Mouse (Mus musculus) C2C12 (cell line): ENCODE results near the gene Gypa. TPM values are rescaled to one million over a fixed set of nuclear protein-coding genes. Genes with fewer than 3 reads are reported as not detected.

ENCODE experiments used
- H3K27me3 ChIP-seq: one replicate; pipeline ENCODE4 v1.6.1; 2011; ENCODE audit not compliant: control insufficient read depth, insufficient read depth, insufficient read length
- H3K36me3 ChIP-seq: one replicate; pipeline ENCODE4 v1.6.1; 2011; ENCODE audit not compliant: control insufficient read depth, insufficient read depth
- H3K4me3 ChIP-seq: one replicate; pipeline ENCODE4 v1.5.1; 2011; ENCODE audit warnings: mild to moderate bottlenecking, control low read depth; ENCODE audit not compliant: poor library complexity, insufficient read depth, severe bottlenecking
- H3K79me2 ChIP-seq: one replicate; pipeline ENCODE4 v1.6.1; 2011; ENCODE audit not compliant: control insufficient read depth, insufficient read depth
- H3K79me3 ChIP-seq: one replicate; pipeline ENCODE4 v1.6.1; 2011; ENCODE audit warnings: low read depth, control low read depth
- H3ac ChIP-seq: one replicate; pipeline ENCODE3; 2011; ENCODE audit warnings: low read depth; ENCODE audit not compliant: control insufficient read depth, insufficient read length
- CEBPB ChIP-seq: IDR thresholded peaks from one replicate; pipeline ENCODE4 v1.6.1; 2011; ENCODE audit warnings: low read depth, mild to moderate bottlenecking, control low read depth, moderate library complexity
- CTCF ChIP-seq: IDR thresholded peaks from one replicate; pipeline ENCODE4 v1.5.1; 2011; ENCODE audit not compliant: control insufficient read depth, insufficient read depth, insufficient read length
- FOSL1 ChIP-seq: IDR thresholded peaks from one replicate; pipeline ENCODE4 v1.8.0; 2011; ENCODE audit warnings: mild to moderate bottlenecking, low read length; ENCODE audit not compliant: poor library complexity, insufficient read depth, severe bottlenecking
- MAX ChIP-seq: IDR thresholded peaks from one replicate; pipeline ENCODE4 v1.6.1; 2011; ENCODE audit warnings: mild to moderate bottlenecking, control low read depth
- MYOD1 ChIP-seq: IDR thresholded peaks from one replicate; pipeline ENCODE4 v1.6.1; 2011; ENCODE audit warnings: low read depth; ENCODE audit not compliant: control insufficient read depth, insufficient read length
- MYOG ChIP-seq: IDR thresholded peaks from one replicate; pipeline ENCODE4 v1.6.1; 2011; ENCODE audit not compliant: control insufficient read depth, insufficient read length; ENCODE audit errors: extremely low read depth
- USF1 ChIP-seq: IDR thresholded peaks from one replicate; pipeline ENCODE4 v1.6.1; 2011; ENCODE audit warnings: low read depth, mild to moderate bottlenecking, control low read depth, moderate library complexity
- polyA plus RNA-seq: library from polyadenylated mRNA; unstranded; fragments of >200 nt; fragmentation: generic; extraction: Trizol; gene quantifications from one replicate; pipeline ENCODE4 v1.2.1, GENCODE M21; 2012; ENCODE audit warnings: missing spikeins

Gene Gypa
- polyA plus RNA-seq, 1 experiment = not detected

DNA sequence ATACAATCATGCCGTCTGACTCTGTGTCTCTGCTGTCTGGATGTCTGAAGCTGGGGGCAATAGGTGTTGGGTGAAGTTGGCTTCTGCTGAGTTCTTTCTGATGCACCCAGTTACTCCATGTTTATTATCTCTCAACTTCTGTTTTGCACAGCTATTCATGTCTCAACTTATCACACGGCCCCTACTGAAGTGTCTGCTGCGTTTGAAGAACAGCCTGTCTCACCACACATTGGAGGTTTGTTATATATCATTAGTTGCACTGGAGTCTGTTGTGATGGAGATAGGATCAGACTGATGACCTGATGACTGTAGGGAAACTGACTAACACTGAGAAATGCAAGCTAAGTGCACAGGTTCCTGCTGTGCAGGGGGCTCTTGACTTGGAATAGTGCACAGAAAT is 7.2 kb downstream of the Gypa start:
- Histone ChIP-seq H3K4me3 (no peak overlapping the region), H3K79me2 (no peaks in the 10 kb centered on the region), H3K36me3 (no peaks in the 10 kb centered on the region), H3K79me3 (no peaks in the 10 kb centered on the region), H3ac (no peak overlapping the region), H3K27me3 (no peaks in the 10 kb centered on the region)
- no peak for TF ChIP-seq MYOG
- no peak for TF ChIP-seq CEBPB
- TF ChIP-seq CTCF = no peak
- TF ChIP-seq USF1 = no peak
- TF ChIP-seq MAX = no peak
- TF ChIP-seq FOSL1 = no peak
- no peak for TF ChIP-seq MYOD1

DNA sequence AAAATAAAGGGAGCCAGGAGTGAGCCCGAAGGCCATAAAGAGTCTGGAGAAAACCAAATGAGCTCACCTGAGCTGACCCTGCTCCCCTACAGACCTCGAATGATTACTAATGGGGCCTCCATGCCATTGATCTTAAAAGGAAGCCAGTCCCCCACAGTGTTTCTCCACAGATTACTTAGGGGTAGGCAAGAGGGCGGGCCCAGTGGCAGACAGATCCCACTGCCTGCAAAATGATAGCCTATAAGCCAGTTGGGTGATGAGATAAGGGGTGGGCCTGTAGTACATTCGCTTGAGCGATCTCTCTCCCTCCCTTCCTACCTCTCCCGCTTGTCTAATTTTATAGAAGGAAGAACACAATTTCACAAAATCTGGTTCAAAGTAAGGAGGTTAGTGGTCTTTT is 7.7 kb downstream of the Gypa start:
- no peak overlapping the region for H3ac ChIP-seq
- no peaks in the 10 kb centered on the region for H3K79me2 ChIP-seq
- no peak for TF ChIP-seq CEBPB
- no peak for TF ChIP-seq CTCF
- TF ChIP-seq MYOG = no peak
- TF ChIP-seq MYOD1 = no peak
- TF ChIP-seq USF1 = no peak
- TF ChIP-seq FOSL1 = no peak
- TF ChIP-seq MAX = no peak
- no peaks in the 10 kb centered on the region for H3K27me3 ChIP-seq
- no peak overlapping the region for H3K4me3 ChIP-seq
- no peaks in the 10 kb centered on the region for H3K79me3 ChIP-seq
- no peaks in the 10 kb centered on the region for H3K36me3 ChIP-seq

DNA sequence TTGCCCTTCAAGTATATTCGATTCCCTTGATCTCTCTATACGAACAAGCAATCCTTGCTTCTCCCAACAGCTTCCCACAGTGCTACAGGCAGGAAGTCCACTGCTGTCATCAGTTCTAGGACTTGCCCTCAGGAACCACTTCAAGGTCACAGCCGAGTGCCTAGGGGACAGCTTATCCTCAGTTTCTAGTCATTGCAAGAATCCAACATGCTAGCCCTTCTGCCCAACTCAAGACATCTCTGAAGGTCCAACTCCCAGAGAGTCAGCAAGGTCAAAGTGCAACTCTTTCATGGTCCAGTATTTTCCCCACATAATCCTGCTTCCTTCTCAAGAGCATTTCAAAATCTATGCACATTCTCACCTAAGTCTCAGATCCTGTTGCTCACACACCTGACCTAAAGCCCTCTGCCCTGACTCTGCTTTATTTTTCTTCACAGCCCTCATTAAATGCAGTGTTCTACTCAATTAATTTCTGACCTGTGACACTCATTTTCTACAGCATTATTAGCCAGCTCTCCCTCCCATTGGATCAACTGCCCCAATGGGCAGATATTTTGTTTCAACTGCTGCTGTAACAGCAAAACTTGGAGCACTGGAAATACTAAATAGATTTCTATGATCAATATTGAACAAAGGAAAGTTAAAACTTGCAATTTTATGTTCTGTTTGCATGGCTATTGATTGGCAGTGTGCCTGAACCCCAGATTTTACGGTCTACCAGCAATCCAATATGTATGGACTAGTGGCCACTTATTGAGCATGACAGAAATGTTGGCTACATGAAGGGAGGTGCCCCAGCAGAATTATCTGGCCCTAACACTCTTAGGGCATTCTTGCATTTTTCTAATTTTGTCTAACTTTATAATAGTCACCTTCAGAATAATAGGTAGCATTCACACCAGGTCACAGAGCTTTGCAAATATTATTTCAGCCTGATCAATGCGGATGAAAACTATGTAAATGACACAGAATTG is 33.1 kb downstream of the Gypa start:
- Histone ChIP-seq H3ac (no peak overlapping the region), H3K4me3 (no peak overlapping the region), H3K79me2 (no peaks in the 10 kb centered on the region), H3K36me3 (no peaks in the 10 kb centered on the region), H3K79me3 (no peaks in the 10 kb centered on the region), H3K27me3 (no peaks in the 10 kb centered on the region)
- TF ChIP-seq MYOD1 = no peak
- TF ChIP-seq CEBPB = no peak
- no peak for TF ChIP-seq USF1
- no peak for TF ChIP-seq MAX
- TF ChIP-seq FOSL1 = no peak
- no peak for TF ChIP-seq CTCF
- TF ChIP-seq MYOG = no peak

DNA sequence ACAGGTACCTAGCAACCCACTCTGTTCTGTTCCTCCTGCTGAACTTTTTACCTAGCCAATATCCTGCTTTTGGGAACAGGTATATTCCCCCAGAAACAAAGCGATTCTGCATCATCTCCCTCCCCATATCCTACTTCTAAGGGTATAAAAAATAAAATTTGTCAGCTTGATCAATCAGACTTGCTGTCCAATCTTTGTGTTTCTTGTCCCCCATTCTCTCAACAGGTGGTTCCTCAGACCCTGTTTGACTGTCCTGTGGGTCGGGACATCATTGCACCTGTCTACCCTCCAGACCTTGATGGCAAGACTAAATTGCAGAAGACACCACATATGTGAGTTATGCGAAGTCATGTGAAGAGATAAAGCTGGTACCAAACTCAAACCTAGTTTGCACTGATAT is 48.3 kb downstream of the Gypa start:
- Histone ChIP-seq H3K79me2 (no peaks in the 10 kb centered on the region), H3K36me3 (no peaks in the 10 kb centered on the region), H3K27me3 (no peaks in the 10 kb centered on the region), H3ac (no peak overlapping the region), H3K79me3 (no peaks in the 10 kb centered on the region), H3K4me3 (no peak overlapping the region)
- TF ChIP-seq CTCF = no peak
- TF ChIP-seq MYOD1 = no peak
- TF ChIP-seq MYOG = no peak
- no peak for TF ChIP-seq MAX
- TF ChIP-seq USF1 = no peak
- no peak for TF ChIP-seq FOSL1
- no peak for TF ChIP-seq CEBPB

DNA sequence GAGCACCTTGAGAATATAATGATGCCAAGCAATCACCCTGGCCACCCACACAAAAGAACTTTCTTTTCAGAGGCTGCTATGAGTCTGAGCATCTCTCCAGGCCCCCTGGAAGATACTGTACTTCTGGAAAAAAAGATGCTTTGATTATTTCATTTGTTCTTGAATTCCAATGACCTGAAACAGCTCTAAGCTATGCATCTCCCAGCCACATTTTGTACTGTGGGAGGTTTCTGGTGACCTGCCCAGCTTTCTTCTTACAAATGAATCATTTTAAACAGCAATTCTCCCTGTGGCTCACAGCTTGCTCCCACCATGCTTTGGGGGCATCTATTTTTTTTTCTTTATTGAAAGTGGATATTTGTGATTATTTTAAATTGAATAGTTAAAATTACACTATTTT is 56.9 kb downstream of the Gypa start:
- no peaks in the 10 kb centered on the region for H3K79me3 ChIP-seq
- H3K79me2 ChIP-seq = no peaks in the 10 kb centered on the region
- H3K4me3 ChIP-seq = no peak overlapping the region
- H3K36me3 ChIP-seq = no peaks in the 10 kb centered on the region
- H3K27me3 ChIP-seq = no peaks in the 10 kb centered on the region
- TF ChIP-seq MYOD1 = no peak
- TF ChIP-seq USF1 = no peak
- no peak for TF ChIP-seq MYOG
- no peak for TF ChIP-seq MAX
- no peak for TF ChIP-seq CTCF
- no peak for TF ChIP-seq FOSL1
- no peak for TF ChIP-seq CEBPB
- H3ac ChIP-seq = no peak overlapping the region
